Comparison of ENCODE assay signal across 10 mouse cellular contexts in genomic region chr2:14165618-14166344, GRCm38 (mm10). TPM values are rescaled to one million over a fixed set of nuclear protein-coding genes. Genes with fewer than 3 reads are reported as not detected.
DNase-seq lines count a peak whose midpoint lies in the region; ATAC-seq and TF ChIP-seq lines count a peak whose summit lies in the region.
"Had no signal": no experiment of that assay in that cellular context is flagged by ENCODE, and none has a peak within 500 bp of the region (broad histone marks: within the 10 kb centered on the region; RNA-seq: fewer than 3 reads in every experiment).

No protein-coding gene starts in this region.

- H3K9ac ChIP-seq in limb, embryonic 12.5 days (replicated peaks), result no peak overlapping the region
- H3K9ac ChIP-seq in heart, postnatal 0 days (replicated peaks; ENCODE audit: low read depth, low read length), result no peak overlapping the region
- H3K9ac ChIP-seq: embryonic facial prominence, embryonic 15.5 days; neural tube, embryonic 13.5 days had no signal

- no peaks in the 10 kb centered on the region for H3K4me1 ChIP-seq in limb, embryonic 12.5 days (replicated peaks)
- H3K4me1 ChIP-seq in limb, embryonic 10.5 days, result no peaks in the 10 kb centered on the region
- H3K4me1 ChIP-seq in heart, postnatal 0 days (ENCODE audit: control insufficient read depth, insufficient read depth), result peaks cover 12% of the 10 kb centered on the region
- peaks cover 65% of the 10 kb centered on the region for H3K4me1 ChIP-seq in megakaryocyte, embryonic 14.5 days
- H3K4me1 ChIP-seq: embryonic facial prominence, embryonic 15.5 days; neural tube, embryonic 13.5 days had no signal

- H3K4me2 ChIP-seq in limb, embryonic 12.5 days, result no peak overlapping the region
- no peak overlapping the region for H3K4me2 ChIP-seq in heart, postnatal 0 days (ENCODE audit: low read depth, low read length)
- H3K4me2 ChIP-seq: embryonic facial prominence, embryonic 15.5 days; neural tube, embryonic 13.5 days had no signal

- H3K27me3 ChIP-seq in limb, embryonic 12.5 days, result no peaks in the 10 kb centered on the region
- H3K27me3 ChIP-seq in limb, embryonic 10.5 days (ENCODE audit: low read depth, poor library complexity, severe bottlenecking), result no peaks in the 10 kb centered on the region
- H3K27me3 ChIP-seq in heart, postnatal 0 days (ENCODE audit: control insufficient read depth, insufficient read depth, low read length), result no peaks in the 10 kb centered on the region
- H3K27me3 ChIP-seq in megakaryocyte, embryonic 14.5 days (replicated peaks), result no peaks in the 10 kb centered on the region
- H3K27me3 ChIP-seq: embryonic facial prominence, embryonic 15.5 days; neural tube, embryonic 13.5 days had no signal

- no peak for TF ChIP-seq CTCF in heart, postnatal 0 days (IDR thresholded peaks at IDR 0.05; ENCODE audit: low read depth)

- H3K4me3 ChIP-seq in limb, embryonic 12.5 days (replicated peaks), result no peak overlapping the region
- H3K4me3 ChIP-seq in limb, embryonic 10.5 days, result no peak overlapping the region
- H3K4me3 ChIP-seq in heart, postnatal 0 days (ENCODE audit: low read depth, low read length), result no peak overlapping the region
- peak overlapping the region; percentile 81 for H3K4me3 ChIP-seq in megakaryocyte, embryonic 14.5 days (replicated peaks)
- H3K4me3 ChIP-seq: embryonic facial prominence, embryonic 15.5 days; neural tube, embryonic 13.5 days had no signal

- H3K36me3 ChIP-seq in limb, embryonic 12.5 days, result no peaks in the 10 kb centered on the region
- no peaks in the 10 kb centered on the region for H3K36me3 ChIP-seq in limb, embryonic 10.5 days
- no peaks in the 10 kb centered on the region for H3K36me3 ChIP-seq in heart, postnatal 0 days (replicated peaks; ENCODE audit: control insufficient read depth, insufficient read depth, low read length)
- H3K36me3 ChIP-seq in megakaryocyte, embryonic 14.5 days (replicated peaks; ENCODE audit: low read length), result peaks cover 12% of the 10 kb centered on the region
- H3K36me3 ChIP-seq: embryonic facial prominence, embryonic 15.5 days; neural tube, embryonic 13.5 days had no signal

- H3K27ac ChIP-seq in limb, embryonic 12.5 days, result 0 out of 2 replicates have a peak overlapping the region, but pooled peaks have one; percentile 29
- H3K27ac ChIP-seq in limb, embryonic 10.5 days, result no peak overlapping the region
- peak overlapping the region; percentile 5; the same call in 1 of the 2 replicates for H3K27ac ChIP-seq in heart, postnatal 0 days (ENCODE audit: low read depth)
- H3K27ac ChIP-seq: embryonic facial prominence, embryonic 15.5 days; neural tube, embryonic 13.5 days had no signal

- no peaks in the 10 kb centered on the region for H3K9me3 ChIP-seq in limb, embryonic 12.5 days
- H3K9me3 ChIP-seq in limb, embryonic 10.5 days (replicated peaks), result no peaks in the 10 kb centered on the region
- no peaks in the 10 kb centered on the region for H3K9me3 ChIP-seq in heart, postnatal 0 days (replicated peaks; ENCODE audit: control insufficient read depth, low read length)
- no peaks in the 10 kb centered on the region for H3K9me3 ChIP-seq in megakaryocyte, embryonic 14.5 days
- H3K9me3 ChIP-seq: embryonic facial prominence, embryonic 15.5 days; neural tube, embryonic 13.5 days had no signal

- 79% methylated on average over 3 of the region's 3 CpGs for WGBS in limb, embryonic 12.5 days
- WGBS in limb, embryonic 10.5 days, result 85% methylated on average over 3 of the region's 3 CpGs
- 66% methylated on average over 3 of the region's 3 CpGs for WGBS in heart, postnatal 0 days

- DNase-seq in limb, embryonic 10.5 days (ENCODE audit: low spot score), result no peak
- peak; percentile 7 for DNase-seq in embryo, embryonic 10.5 days (ENCODE audit: low spot score)
- DNase-seq in heart, postnatal 0 days (ENCODE audit: low spot score), result peak; percentile 54
- DNase-seq in layer of hippocampus, postnatal 36 days, result no peak
- no peak for DNase-seq in right cerebral cortex, postnatal 36 days (ENCODE audit: low spot score in 2 of 2)
- no peak for DNase-seq in layer of hippocampus, postnatal 10 days (ENCODE audit: low spot score in 2 of 2)

- TF ChIP-seq EP300 in heart, postnatal 0 days (IDR thresholded peaks at IDR 0.05; ENCODE audit: low read depth), result no peak

- no peak for ATAC-seq in limb, embryonic 12.5 days (ENCODE audit: insufficient number of reproducible peaks, insufficient read depth, low FRiP score, low TSS enrichment, low read depth)
- peak; percentile 89 for ATAC-seq in heart, postnatal 0 days (ENCODE audit: insufficient read depth, low read depth)

RNA-seq across cellular contexts. Expression of gene Tmem236, which starts 8.5 kb away (rescaled TPM):
- polyA plus RNA-seq in limb, embryonic 12.5 days (2016; fragmentation: Nextera tagmentation; extraction: Ambion mirVana), result 0.05 TPM in 1 of 2 replicates, not detected in the other
- not detected in 2 replicates for polyA plus RNA-seq in limb, embryonic 10.5 days (2016; fragmentation: Nextera tagmentation; extraction: Ambion mirVana)
- total RNA-seq in heart, postnatal 0 days (2014; rRNA removed; ENCODE audit: low replicate concordance), result 1.2 TPM in 1 of 2 replicates, not detected in the other
- 0.04 and 0.07 TPM in 2 replicates for polyA plus RNA-seq in heart, postnatal 0 days (2015; fragmentation: Nextera tagmentation; extraction: Ambion mirVana)
- not detected in 2 replicates for polyA plus RNA-seq in megakaryocyte, embryonic 14.5 days (2012; ENCODE audit: insufficient read depth, low replicate concordance)
- total RNA-seq in layer of hippocampus, postnatal 36 days (2021), result under 1 TPM in 1 of 2 experiments, not detected in 1; 0.12 TPM
- total RNA-seq in layer of hippocampus, postnatal 10 days (2021), result under 1 TPM; 0.09 to 0.20 TPM

Comparison
In these comparisons a context has a peak if more than half of its experiments do, and no peak if none do; other contexts are left out.
1. DNase-seq: peak in embryo, embryonic 10.5 days (single experiment) and heart, postnatal 0 days (single experiment); none in limb, embryonic 10.5 days (single experiment), layer of hippocampus, postnatal 36 days (0 of 2), right cerebral cortex, postnatal 36 days (0 of 2) and layer of hippocampus, postnatal 10 days (0 of 2).